Mouse (Mus musculus) ES-E14 (cell line): ENCODE data around the gene Rbm43.

Experiments
- CHD2 ChIP-seq: IDR thresholded peaks from 2 replicates; pipeline ENCODE4 v1.6.1; 2014; ENCODE audit warnings: mild to moderate bottlenecking, low read depth, low read length, inconsistent platforms
- HCFC1 ChIP-seq: IDR thresholded peaks from 2 replicates; pipeline ENCODE4 v1.6.1; 2012; ENCODE audit warnings: low read length, inconsistent platforms, borderline replicate concordance; ENCODE audit not compliant: insufficient read depth
- MAFK ChIP-seq: IDR thresholded peaks from 2 replicates; pipeline ENCODE4 v1.6.1; 2014; ENCODE audit warnings: mild to moderate bottlenecking, low read depth, low read length, inconsistent platforms; ENCODE audit not compliant: insufficient read depth
- ZC3H11A ChIP-seq: IDR thresholded peaks from 2 replicates; pipeline ENCODE4 v1.6.1; 2012; ENCODE audit warnings: low read depth, mild to moderate bottlenecking, inconsistent platforms, low read length, borderline replicate concordance
- ZNF384 ChIP-seq: IDR thresholded peaks from 2 replicates; pipeline ENCODE4 v1.6.1; 2012; ENCODE audit warnings: low read depth, low read length, inconsistent platforms

DNA sequence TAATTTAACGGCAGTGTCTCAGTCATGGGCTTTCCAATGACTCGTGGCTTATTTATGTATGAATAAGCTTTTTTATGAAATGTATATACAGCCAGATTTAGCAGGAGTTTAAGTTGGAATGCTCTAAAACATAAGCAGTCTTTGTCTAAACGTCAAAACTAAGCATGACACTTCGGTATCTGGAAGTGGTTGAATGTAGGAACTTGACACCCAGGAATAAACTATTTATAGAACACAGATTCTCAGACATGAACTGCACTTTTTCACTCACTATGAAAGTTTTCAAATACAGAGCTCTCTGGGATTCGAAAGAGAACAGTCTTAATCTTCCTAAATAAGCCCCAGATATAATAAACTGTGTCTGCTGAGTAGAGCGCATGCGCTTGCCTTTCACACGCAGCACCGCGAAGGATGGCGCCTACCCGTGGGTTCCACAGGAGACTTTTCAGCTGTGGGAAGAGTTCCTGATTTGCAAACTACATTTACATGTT, 42.5 kb downstream of the Rbm43 start:
- TF ChIP-seq ZC3H11A (no peak), HCFC1 (no peak), ZNF384 (no peak), MAFK (no peak), CHD2 (no peak)
